Mouse (Mus musculus) heart, adult 2 months (tissue): Measurements from ENCODE around the gene Pde4b. TPM values are rescaled to one million over a fixed set of nuclear protein-coding genes. Genes with fewer than 3 reads are reported as not detected.

Experiments used
- DNase-seq, 2 experiments: peaks; one replicate each; pipeline ENCODE4 v3.0.0; 2021
- H3K27ac ChIP-seq: fragments of 200-600 bp; 2 replicates; pipeline ENCODE4 v1.8.1; 2022
- H3K27me3 ChIP-seq: fragments of 200-500 bp; 2 replicates; pipeline ENCODE4 v1.6.1; 2012; ENCODE audit warnings: mild to moderate bottlenecking, low read length, inconsistent platforms, mixed read lengths; ENCODE audit not compliant: control insufficient read depth, insufficient read depth
- H3K36me3 ChIP-seq: fragments of 200-500 bp; 2 replicates; pipeline ENCODE4 v1.6.1; 2012; ENCODE audit warnings: low read length, inconsistent platforms; ENCODE audit not compliant: control insufficient read depth, insufficient read depth
- H3K4me1 ChIP-seq: fragments of 200-500 bp; 2 replicates; pipeline ENCODE4 v1.6.1; 2011; ENCODE audit warnings: low read length; ENCODE audit not compliant: control insufficient read depth, insufficient read depth
- H3K4me3 ChIP-seq: fragments of 200-600 bp; 2 replicates; pipeline ENCODE4 v1.8.1; 2022
- H3K79me2 ChIP-seq: fragments of 200-500 bp; replicated peaks from 2 replicates; pipeline ENCODE4 v1.6.1; 2012; ENCODE audit warnings: mild to moderate bottlenecking, inconsistent platforms, low read length, moderate library complexity, mixed read lengths; ENCODE audit not compliant: control insufficient read depth, insufficient read depth
- H3K9ac ChIP-seq: fragments of 200-500 bp; 2 replicates; pipeline ENCODE4 v1.6.1; 2012; ENCODE audit warnings: low read depth, mild to moderate bottlenecking, control low read depth, inconsistent platforms, low read length, mixed read lengths
- CTCF ChIP-seq: fragments of 200-600 bp; IDR thresholded peaks from 2 replicates; pipeline ENCODE4 v1.8.1; 2022; ENCODE audit warnings: antibody characterized with exemption, mild to moderate bottlenecking, moderate library complexity
- EP300 ChIP-seq: fragments of 200-500 bp; IDR thresholded peaks from 2 replicates; pipeline ENCODE4 v1.6.1; 2011; ENCODE audit warnings: low read depth, low read length, control low read depth; ENCODE audit not compliant: insufficient read depth
- POLR2A ChIP-seq: fragments of 200-500 bp; IDR thresholded peaks from 2 replicates; pipeline ENCODE4 v1.6.1; 2011; ENCODE audit warnings: mild to moderate bottlenecking, low read depth, low read length, control low read depth; ENCODE audit not compliant: insufficient read depth
- WGBS: fragments of 180-500 bp; shearing (Covaris S2); methylation state at CpG from one replicate; pipeline ENCODE4 v1.1.7; 2018; 5-methylcytosine and 5-hydroxymethylcytosine counted together
- intact Hi-C: fragments of 180-260 bp; cut with DNase I; formaldehyde crosslinking; loops from one replicate; pipeline ENCODE4 v1.15.1; 2025
- polyA plus RNA-seq: library from polyadenylated mRNA; depleted of rRNA; stranded (reverse); fragments of >200 nt; gene quantifications from 2 replicates; pipeline ENCODE4 v1.2.3, GENCODE M21; 2012
- total RNA-seq, 2 experiments: library from RNA; stranded (reverse); gene quantifications; 2 replicates each; pipeline ENCODE4 v1.2.3; 2021

Pde4b gene
- total and polyA plus RNA-seq, 3 experiments: 16.3 to 29.4 (median 28.2) TPM

DNA sequence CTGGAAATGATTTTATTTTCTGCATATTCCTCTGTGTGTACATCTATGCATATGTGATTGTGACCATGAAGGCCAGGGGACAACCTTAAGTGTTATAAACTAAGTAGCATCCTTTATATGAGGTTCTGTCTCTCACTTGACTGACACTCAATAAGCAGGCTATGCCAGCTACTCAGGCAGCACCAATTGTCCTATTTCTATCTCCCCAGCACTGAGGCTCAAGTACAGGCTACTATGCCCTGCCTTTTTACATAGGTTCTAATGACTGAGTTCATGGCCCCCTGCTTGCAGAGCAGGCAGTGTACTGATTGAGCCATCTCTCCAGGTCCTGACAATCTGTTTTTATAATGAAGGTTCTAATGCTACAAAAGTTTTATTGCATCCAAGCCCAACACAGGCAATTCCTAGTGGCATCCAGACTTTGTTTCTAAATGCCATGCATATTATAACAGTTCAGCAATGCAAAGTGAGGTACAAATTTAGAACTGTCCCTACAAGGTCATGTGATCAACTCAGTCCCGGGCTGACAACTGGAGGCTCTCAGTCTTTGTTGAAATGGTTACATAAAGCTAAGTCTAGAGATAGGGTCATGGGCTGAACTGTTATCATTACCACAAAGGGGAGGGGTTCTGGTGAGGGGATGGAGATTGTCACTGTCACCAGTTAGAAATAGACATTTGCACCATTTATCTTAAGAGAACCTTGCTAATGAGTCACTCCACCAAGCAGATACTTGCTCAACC lies 295.6 kb downstream of the Pde4b start:
- Histone ChIP-seq H3K4me1 (no peaks in the 10 kb centered on the region; the same call in 1 of the 2 replicates), H3K9ac (no peak overlapping the region; the same call in 1 of the 2 replicates), H3K27me3 (0 out of 2 replicates have a peak, but pooled peaks cover 2% of the 10 kb centered on the region), H3K27ac (peak overlapping the region; percentile 39), H3K36me3 (peaks cover 2% of the 10 kb centered on the region; the same call in 1 of the 2 replicates), H3K79me2 (no peaks in the 10 kb centered on the region; the same call in 1 of the 2 replicates), H3K4me3 (no peak overlapping the region)
- no peak for TF ChIP-seq CTCF
- peak in 1 of 2 experiments; percentile 4 for DNase-seq
- intact Hi-C loops: loop anchor here (5.0 kb wide), 1 partner anchor 54 kb away; no protein-coding TSS in a partner anchor
- WGBS: 12% methylated on average over 1 of the region's 1 CpGs

DNA sequence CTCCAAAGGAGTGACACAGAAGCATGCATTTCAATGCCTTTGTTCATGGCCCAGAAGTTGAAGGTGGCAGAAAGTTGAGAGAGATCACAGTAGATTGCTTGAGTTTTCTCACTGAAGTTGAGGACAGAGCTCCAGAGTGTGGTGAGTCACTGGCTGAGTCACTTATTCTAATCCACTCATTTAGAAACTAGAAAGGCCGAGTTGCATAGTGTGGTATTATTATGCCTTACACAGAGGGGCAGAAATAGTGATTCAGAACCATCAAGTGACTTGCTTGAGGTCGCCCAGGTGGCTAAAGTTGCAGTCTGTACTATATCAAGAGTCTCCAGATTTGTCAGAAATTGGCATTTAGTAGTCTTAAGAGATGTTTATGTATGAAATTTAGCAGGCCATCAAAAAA lies 306.3 kb downstream of the Pde4b start:
- intact Hi-C loops: no loop called here
- Histone ChIP-seq H3K9ac (no peak overlapping the region), H3K36me3 (peaks cover 5% of the 10 kb centered on the region), H3K4me1 (peaks cover 3% of the 10 kb centered on the region; the same call in 1 of the 2 replicates), H3K4me3 (no peak overlapping the region), H3K27ac (no peak overlapping the region), H3K27me3 (no peaks in the 10 kb centered on the region), H3K79me2 (no peaks in the 10 kb centered on the region)
- TF ChIP-seq CTCF (no peak), EP300 (no peak), POLR2A (no peak)
- 56% methylated on average over 2 of the region's 2 CpGs for WGBS
- DNase-seq: no peak

DNA sequence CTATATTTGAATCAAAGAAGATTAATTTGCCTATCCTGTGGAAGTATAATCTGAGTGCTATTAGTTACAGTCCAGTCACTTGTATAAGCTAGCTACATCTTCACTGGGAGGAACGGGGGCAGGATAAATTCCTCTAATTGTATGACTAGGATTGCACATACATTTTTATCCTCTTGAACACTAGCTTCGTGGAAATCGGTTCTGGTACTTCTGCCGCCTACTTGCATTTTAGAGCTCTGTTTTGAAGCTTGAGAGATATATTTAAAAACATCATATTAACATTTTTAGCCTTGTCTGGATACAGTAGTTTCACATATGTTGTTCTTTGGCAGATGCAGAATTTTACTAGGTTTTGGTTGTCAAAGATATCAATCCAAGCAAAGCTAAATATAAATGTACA lies 310.0 kb downstream of the Pde4b start:
- Histone ChIP-seq H3K9ac (no peak overlapping the region), H3K4me3 (no peak overlapping the region), H3K27ac (no peak overlapping the region), H3K4me1 (no peaks in the 10 kb centered on the region), H3K36me3 (peaks cover 3% of the 10 kb centered on the region), H3K79me2 (no peaks in the 10 kb centered on the region; the same call in 1 of the 2 replicates), H3K27me3 (no peaks in the 10 kb centered on the region)
- TF ChIP-seq POLR2A (no peak), CTCF (no peak), EP300 (no peak)
- intact Hi-C loops: no loop called here
- DNase-seq: no peak
- WGBS: 88% methylated on average over 4 of the region's 4 CpGs

DNA sequence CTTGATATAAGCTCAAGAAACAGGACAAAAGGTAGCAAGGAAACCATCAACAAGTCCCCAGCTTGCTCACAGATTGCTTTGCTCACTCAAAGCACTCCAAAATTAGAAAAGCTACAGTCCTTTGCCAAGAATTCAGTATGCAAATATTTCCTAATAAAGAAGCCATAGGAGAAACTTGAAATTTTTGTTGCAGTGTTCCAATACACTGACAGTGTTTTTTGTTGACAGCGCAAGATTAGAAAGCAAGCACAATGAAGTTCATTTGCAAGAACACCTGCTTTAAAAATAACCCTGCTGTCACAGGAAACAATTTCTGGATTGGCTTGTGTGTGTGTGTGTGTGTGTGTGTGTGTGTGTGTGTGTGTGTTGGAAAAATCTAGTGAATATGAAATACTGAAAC lies 311.2 kb downstream of the Pde4b start:
- Histone ChIP-seq H3K27me3 (no peaks in the 10 kb centered on the region), H3K4me3 (no peak overlapping the region), H3K9ac (no peak overlapping the region), H3K27ac (peak overlapping the region; percentile 61), H3K4me1 (no peaks in the 10 kb centered on the region), H3K79me2 (no peaks in the 10 kb centered on the region; the same call in 1 of the 2 replicates), H3K36me3 (peaks cover 3% of the 10 kb centered on the region)
- intact Hi-C loops: no loop called here
- no peak for DNase-seq
- TF ChIP-seq CTCF (no peak), POLR2A (no peak), EP300 (no peak)
- WGBS: 57% methylated on average over 1 of the region's 1 CpGs

DNA sequence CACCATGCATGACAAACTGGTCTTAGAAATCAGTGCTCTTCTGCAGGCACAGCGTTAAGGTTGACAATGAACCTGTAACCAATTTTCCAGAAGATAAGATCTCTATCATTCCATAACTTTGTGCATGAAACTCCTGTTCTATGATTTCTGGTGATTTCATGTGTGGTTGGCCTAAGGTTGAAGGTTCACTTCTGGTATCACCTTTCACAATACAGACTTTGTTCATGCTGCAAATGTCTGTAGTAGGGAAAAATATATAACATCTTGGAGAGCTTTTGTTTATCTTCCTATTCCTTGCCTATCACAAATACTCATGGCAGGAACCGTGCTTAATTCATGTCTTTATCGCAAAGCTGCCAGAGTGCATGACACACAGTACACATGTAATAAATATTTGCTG lies 319.5 kb downstream of the Pde4b start:
- WGBS: 61% methylated on average over 3 of the region's 3 CpGs
- Histone ChIP-seq H3K27me3 (no peaks in the 10 kb centered on the region), H3K4me1 (no peaks in the 10 kb centered on the region; the same call in 1 of the 2 replicates), H3K79me2 (no peaks in the 10 kb centered on the region; the same call in 1 of the 2 replicates), H3K4me3 (no peak overlapping the region), H3K9ac (no peak overlapping the region), H3K27ac (no peak overlapping the region), H3K36me3 (peaks cover 3% of the 10 kb centered on the region; the same call in 1 of the 2 replicates)
- intact Hi-C loops: no loop called here
- no peak for DNase-seq
- TF ChIP-seq EP300 (no peak), POLR2A (no peak), CTCF (no peak)

DNA sequence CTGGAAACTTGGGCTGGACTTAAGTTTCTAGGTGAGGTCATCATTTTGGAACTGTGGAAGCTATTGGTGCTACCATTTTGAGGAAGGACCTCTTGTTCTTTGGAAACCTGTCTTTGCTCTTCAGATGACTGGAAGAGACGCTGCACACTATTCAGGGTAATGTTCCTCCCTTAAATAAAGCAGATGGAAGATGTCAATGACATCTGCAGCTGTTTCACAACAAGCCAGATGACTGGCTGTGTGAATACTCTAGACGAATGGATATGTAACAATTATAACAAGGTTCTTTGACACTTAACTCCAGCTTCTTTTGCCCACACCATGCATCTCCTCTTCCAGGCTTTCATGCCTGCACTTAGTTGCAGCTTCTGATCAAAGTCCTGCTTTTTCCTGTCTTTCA lies 320.8 kb downstream of the Pde4b start:
- whole genome bisulfite sequencing: 36% methylated on average over 2 of the region's 2 CpGs
- intact Hi-C loops: no loop called here

More for the DNA sequence above, 320.8 kb downstream of the Pde4b start:
- TF ChIP-seq POLR2A (no peak), EP300 (no peak), CTCF (no peak)
- Histone ChIP-seq H3K4me3 (no peak overlapping the region), H3K79me2 (no peaks in the 10 kb centered on the region), H3K27ac (peak overlapping the region; percentile 36; the same call in 1 of the 2 replicates), H3K4me1 (no peaks in the 10 kb centered on the region; the same call in 1 of the 2 replicates), H3K36me3 (peaks cover 3% of the 10 kb centered on the region; the same call in 1 of the 2 replicates), H3K9ac (no peak overlapping the region), H3K27me3 (no peaks in the 10 kb centered on the region)
- no peak for DNase-seq
